Mouse (Mus musculus): ENCODE measurements around the gene Zscan2.

The Zscan2 gene

GRCm38 (mm10) chr7:80918982-80919646 lies 58.4 kb downstream of the Zscan2 start:
- DNase-seq (ENCODE audit: extremely low read depth, low read depth, low spot score): no peak

- no peak for DNase-seq (ENCODE audit: extremely low read depth, low read depth, low spot score)
Measured at GRCm38 (mm10) chr7:80919647-80920008, 58.9 kb downstream of the Zscan2 start.

- no peak for DNase-seq (ENCODE audit: extremely low read depth, low read depth, low spot score)
Measured at GRCm38 (mm10) chr7:80923165-80923564, 62.4 kb downstream of the Zscan2 start.
